Mouse (Mus musculus) heart, adult 2 months (tissue): ENCODE results near the gene Sgsm1.

Experiments
- CTCF ChIP-seq: fragments of 200-600 bp; IDR thresholded peaks from 2 replicates; pipeline ENCODE4 v1.8.1; 2022; ENCODE audit warnings: antibody characterized with exemption, mild to moderate bottlenecking, moderate library complexity
- EP300 ChIP-seq: fragments of 200-500 bp; IDR thresholded peaks from 2 replicates; pipeline ENCODE4 v1.6.1; 2011; ENCODE audit warnings: low read depth, low read length, control low read depth; ENCODE audit not compliant: insufficient read depth
- POLR2A ChIP-seq: fragments of 200-500 bp; IDR thresholded peaks from 2 replicates; pipeline ENCODE4 v1.6.1; 2011; ENCODE audit warnings: mild to moderate bottlenecking, low read depth, low read length, control low read depth; ENCODE audit not compliant: insufficient read depth

GRCm38 (mm10) chr5:113304527-113304926 is 6.1 kb downstream of the Sgsm1 start:
- no peak for TF ChIP-seq CTCF
- TF ChIP-seq POLR2A = no peak
- TF ChIP-seq EP300 = no peak
